Mouse (Mus musculus) left cerebral cortex, postnatal 36 days (tissue): ENCODE results near the gene Spint5. TPM values are rescaled to one million over a fixed set of nuclear protein-coding genes. Genes with fewer than 3 reads are reported as not detected.
"Not testable (repeated sequence)": the region's sequence is repeated elsewhere in the genome, so short reads cannot be mapped to it uniquely, and the experiment has no call there.

Source experiments
- DNase-seq, 2 experiments: peaks; one replicate each; pipeline ENCODE4 v3.0.0; 2021 to 2022; ENCODE audit warnings: low spot score in 2 of 2, mixed read lengths in 1 of 2
- intact Hi-C: fragments of 180-260 bp; cut with DNase I; formaldehyde crosslinking; loops from one replicate; pipeline ENCODE4 v1.15.1; 2025
- total RNA-seq, 2 experiments: library from RNA; stranded (reverse); gene quantifications; 2 replicates each; pipeline ENCODE4 v1.2.3; 2021

The Spint5 gene
- not detected for total RNA-seq

- intact Hi-C loops, result no loop called here
- DNase-seq, result no peak
Observed at GRCm38 (mm10) chr2:164715005-164715404, at the start of gene Spint5. Gene Spint5, plus strand, starts transcription at chr2:164715305.

GRCm38 (mm10) chr2:164670261-164670660, 44.8 kb upstream of the Spint5 start:
- no peak for DNase-seq
- intact Hi-C loops, result no loop called here

- no peak for DNase-seq
- intact Hi-C loops, result no loop called here
Observed at GRCm38 (mm10) chr2:164670938-164671337, 44.2 kb upstream of the Spint5 start.

GRCm38 (mm10) chr2:164673987-164674386, 41.1 kb upstream of the Spint5 start, which contains the start of gene Wfdc11:
Gene Wfdc11, minus strand, starts transcription at chr2:164674087.
- intact Hi-C loops, result no loop called here
- no peak for DNase-seq

- intact Hi-C loops, result no loop called here
- no peak for DNase-seq
Observed at GRCm38 (mm10) chr2:164676103-164676502, 39.0 kb upstream of the Spint5 start.

GRCm38 (mm10) chr2:164676916-164677685, 38.0 kb upstream of the Spint5 start:
- DNase-seq, result no peak
- intact Hi-C loops, result no loop called here

GRCm38 (mm10) chr2:164678848-164679625, 36.1 kb upstream of the Spint5 start:
- DNase-seq, result peak; percentile 33 to 46
- intact Hi-C loops, result loop anchor here (2.0 kb wide), 1 partner anchor 48 kb away; no protein-coding TSS in a partner anchor

GRCm38 (mm10) chr2:164679906-164680305, 35.2 kb upstream of the Spint5 start:
- DNase-seq, result no peak
- intact Hi-C loops, result loop anchor here (2.0 kb wide), 1 partner anchor 47 kb away; no protein-coding TSS in a partner anchor

GRCm38 (mm10) chr2:164684807-164685206, 30.3 kb upstream of the Spint5 start, which contains the start of gene Wfdc13:
Gene Wfdc13, plus strand, starts transcription at chr2:164685107.
- intact Hi-C loops, result no loop called here
- DNase-seq, result no peak

- no peak for DNase-seq
- intact Hi-C loops, result no loop called here
Observed at GRCm38 (mm10) chr2:164698201-164698600, 16.9 kb upstream of the Spint5 start, which contains the start of gene Spint4. Gene Spint4, plus strand, starts transcription at chr2:164698501.

GRCm38 (mm10) chr2:164700959-164701358, 14.1 kb upstream of the Spint5 start:
- intact Hi-C loops, result no loop called here
- no peak for DNase-seq

GRCm38 (mm10) chr2:164701761-164702160, 13.3 kb upstream of the Spint5 start:
- intact Hi-C loops, result no loop called here
- no peak for DNase-seq

- intact Hi-C loops, result no loop called here
- no peak for DNase-seq
Observed at GRCm38 (mm10) chr2:164704235-164704634, 10.9 kb upstream of the Spint5 start.

GRCm38 (mm10) chr2:164705328-164705727, 9.8 kb upstream of the Spint5 start:
- intact Hi-C loops, result no loop called here
- no peak for DNase-seq

GRCm38 (mm10) chr2:164705991-164706390, 9.1 kb upstream of the Spint5 start:
- DNase-seq, result no peak
- intact Hi-C loops, result no loop called here

- DNase-seq, intact Hi-C loops: not testable (repeated sequence)
Observed at GRCm38 (mm10) chr2:164716194-164716786, 1.2 kb downstream of the Spint5 start.

- intact Hi-C loops, result loop anchor here (10.0 kb wide), 1 partner anchor 308 kb away; no protein-coding TSS in a partner anchor
- DNase-seq, result no peak
Observed at GRCm38 (mm10) chr2:164723276-164723675, 8.2 kb downstream of the Spint5 start.

GRCm38 (mm10) chr2:164725895-164726619, 11.0 kb downstream of the Spint5 start:
- peak; percentile 30 to 31 for DNase-seq
- intact Hi-C loops, result loop anchor here (1.0 to 10.0 kb wide), 3 partner anchors 47 to 311 kb away; no protein-coding TSS in a partner anchor

GRCm38 (mm10) chr2:164731719-164732118, 16.6 kb downstream of the Spint5 start:
- no peak for DNase-seq
- intact Hi-C loops, result no loop called here
